Mouse (Mus musculus): ENCODE measurements around the gene Btnl6.
"Not testable (repeated sequence)": the region's sequence is repeated elsewhere in the genome, so short reads cannot be mapped to it uniquely, and the experiment has no call there.

The Btnl6 gene

DNA sequence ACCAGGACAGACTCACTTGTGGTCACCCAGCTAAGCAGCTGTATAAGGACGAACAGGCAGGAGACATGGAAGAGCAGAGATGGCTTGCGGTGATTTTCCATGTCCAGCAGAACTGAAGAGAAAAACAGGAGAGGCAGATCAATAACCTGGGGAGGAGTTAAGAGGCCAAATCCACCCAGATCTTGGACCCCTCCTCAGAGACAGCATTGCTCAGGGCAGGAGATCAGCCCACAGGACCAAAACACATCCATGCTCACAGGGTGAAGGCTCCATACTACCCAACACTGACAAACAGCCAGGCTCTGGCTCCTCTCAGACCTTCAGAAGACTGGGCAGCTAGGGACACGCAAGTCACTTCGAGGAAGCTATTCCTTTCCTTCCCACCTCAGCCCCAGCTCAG is at the start of gene Btnl6:
Gene Btnl6 (minus strand): TSS at position 101 of the 400 bp plus-strand sequence.
- no peak for DNase-seq (ENCODE audit: low spot score in 2 of 2)

DNA sequence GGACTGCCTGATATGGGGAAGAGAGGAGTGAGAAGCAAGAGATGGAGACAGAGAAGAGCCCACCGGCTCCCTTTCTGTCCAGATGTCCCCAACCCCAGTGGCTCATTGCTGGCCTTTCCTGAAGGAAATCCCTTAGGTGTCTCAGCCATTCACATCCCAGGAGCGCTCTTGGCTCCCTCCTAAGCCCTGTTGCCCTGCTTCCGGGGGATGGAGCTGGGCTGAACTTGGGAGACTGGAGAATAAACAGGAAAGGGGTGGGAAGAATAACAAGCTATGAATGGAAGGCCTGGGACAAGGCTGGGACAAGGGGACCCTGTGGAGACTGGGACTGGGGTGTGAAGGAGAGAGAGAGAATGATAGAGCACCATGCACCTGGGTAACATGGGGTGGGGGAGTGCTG is 47.6 kb upstream of the Btnl6 start:
- DNase-seq (ENCODE audit: low spot score in 2 of 2), result no peak

DNA sequence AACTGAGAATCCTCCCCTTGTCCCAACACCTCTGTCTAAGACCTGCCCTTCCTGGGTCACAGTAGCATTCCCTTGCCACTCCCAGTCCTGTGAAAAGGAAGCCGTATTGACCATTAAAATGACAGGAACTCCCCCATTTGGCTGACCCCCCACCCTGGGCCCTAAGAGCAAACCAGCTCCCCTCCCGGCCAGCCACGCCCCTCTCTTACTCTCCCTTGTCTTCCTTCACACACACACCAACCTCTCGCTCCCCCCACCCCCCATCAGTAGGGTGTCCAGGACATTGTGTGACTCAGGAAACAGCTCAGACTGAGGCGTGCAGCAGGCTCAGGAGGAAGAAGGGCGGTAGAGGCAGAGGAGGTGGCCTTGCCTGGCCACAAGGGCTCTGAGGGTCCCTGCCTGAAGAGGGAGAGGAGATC is 46.9 kb upstream of the Btnl6 start, which contains the start of gene Notch4:
Gene Notch4 (plus strand): TSS at position 266 of the 419 bp plus-strand sequence.
- no peak for DNase-seq (ENCODE audit: low spot score in 2 of 2)

DNA sequence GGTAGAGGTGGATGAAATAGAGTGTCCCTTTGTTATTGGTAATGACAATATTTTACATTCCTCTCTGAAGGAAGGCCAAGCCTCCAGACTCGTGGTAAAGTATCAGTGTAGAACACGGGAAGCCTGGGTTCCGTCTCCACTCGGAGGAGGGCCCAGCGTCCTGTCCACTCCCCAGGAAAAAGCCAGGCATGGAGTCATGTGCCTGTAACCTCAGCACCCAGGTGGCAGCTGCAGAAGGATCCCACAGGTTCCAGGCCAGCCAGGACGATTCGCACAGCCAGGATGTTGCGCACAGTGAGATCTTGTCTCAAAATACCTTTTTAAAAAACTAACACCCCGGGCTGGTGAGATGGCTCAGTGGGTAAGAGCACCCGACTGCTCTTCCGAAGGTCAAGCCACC is 46.2 kb upstream of the Btnl6 start:
- no peak for DNase-seq (ENCODE audit: low spot score in 2 of 2)

DNA sequence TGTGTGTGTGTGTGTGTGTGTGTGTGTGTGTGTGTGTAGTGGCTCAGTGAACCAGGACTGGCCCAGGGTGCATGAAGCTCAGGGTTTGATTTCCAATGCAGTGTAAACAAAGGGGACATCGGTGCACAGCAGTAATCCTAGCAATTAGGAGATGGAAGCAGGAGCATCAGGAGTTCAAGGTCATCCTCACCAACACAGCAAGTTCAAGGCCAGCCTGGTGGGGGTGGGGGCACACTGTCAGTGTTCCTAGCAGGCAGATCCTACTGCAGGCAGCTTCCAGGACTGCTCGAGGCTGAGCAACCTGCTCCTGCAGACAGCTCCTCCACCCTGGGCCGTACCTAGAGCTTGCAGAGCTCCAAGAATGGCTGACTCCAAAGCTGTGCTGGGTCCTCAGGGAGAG is 45.4 kb upstream of the Btnl6 start:
- DNase-seq (ENCODE audit: low spot score in 2 of 2), result no peak

DNA sequence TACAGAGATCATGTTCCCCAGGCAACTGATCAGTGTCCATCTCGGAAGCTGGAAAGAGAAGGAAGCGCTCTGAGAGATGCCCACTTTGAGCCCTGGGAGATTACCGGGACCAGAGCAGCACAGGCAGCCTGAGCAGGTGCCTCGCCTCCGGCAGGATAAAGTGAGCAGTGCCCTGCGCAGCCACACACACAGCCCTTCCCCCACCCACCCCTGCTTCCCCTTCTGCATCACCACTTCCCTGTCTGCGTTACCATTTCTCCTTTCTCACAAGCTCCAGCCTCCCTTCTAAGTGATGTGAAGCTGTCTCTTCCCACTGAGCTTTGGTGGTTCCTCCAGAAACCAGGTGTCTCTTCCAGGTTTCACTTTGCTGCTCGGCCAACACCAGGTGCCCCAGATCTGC is 44.0 kb upstream of the Btnl6 start:
- DNase-seq (ENCODE audit: low spot score in 2 of 2), result no peak

DNA sequence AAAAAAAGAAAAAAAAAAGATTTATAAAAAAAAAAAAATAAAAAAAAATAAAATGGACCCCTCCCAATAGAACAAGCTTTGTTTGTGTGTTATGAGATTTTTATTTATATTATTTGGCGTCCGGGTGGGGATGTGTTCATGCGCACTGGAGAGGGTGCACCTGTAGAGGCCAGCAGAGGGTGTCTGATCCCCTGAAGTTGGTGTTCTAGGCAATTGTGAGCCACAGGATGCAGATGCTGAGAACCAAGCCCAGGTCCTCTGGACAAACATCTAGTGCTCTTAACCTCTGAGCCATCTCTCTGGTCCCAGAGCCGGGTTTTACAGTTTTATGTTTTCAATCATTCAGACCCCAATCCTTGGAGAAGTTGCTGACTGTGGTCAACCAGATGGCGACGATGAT is 43.3 kb upstream of the Btnl6 start:
- no peak for DNase-seq (ENCODE audit: low spot score in 2 of 2)

DNA sequence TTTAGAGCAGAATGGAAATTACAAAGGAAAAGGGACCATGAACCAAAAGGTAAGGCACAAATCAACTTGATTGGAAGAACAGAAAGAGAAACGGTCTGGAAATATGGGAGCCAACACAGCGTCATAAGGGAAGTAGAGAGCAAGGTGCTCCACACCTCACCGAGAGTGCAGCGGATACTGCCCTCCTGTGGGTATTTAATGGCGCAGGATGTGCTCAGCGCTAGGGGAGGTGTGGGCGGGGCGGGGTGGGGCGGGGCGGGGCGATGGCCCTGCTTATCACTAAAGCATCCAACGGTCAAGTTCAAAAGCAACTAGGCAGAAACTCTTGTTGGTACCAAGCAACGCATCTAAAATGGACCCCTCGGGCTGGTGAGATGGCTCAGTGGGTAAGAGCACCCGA is 42.7 kb upstream of the Btnl6 start:
- no peak for DNase-seq (ENCODE audit: low spot score in 2 of 2)

DNA sequence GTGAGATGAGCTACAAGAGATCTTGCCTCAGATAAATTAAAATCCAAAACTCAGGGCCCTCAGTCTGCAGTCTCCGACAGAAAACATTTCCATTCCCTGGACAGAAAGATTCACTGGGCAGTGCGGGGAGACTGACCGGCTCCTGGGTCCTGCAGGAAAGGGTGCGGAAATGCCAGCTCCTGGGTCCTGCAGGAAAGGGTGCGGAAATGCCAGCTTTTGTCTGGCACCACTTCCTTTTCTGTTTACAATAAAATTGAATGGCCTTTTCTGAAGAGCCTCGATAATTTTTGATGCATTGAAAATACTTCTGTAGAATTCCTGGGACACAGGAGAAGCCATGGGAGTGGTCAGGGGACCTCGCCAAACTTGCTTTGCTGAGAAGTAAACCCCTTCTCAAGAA is 42.0 kb upstream of the Btnl6 start:
- no peak for DNase-seq (ENCODE audit: low spot score in 2 of 2)

DNA sequence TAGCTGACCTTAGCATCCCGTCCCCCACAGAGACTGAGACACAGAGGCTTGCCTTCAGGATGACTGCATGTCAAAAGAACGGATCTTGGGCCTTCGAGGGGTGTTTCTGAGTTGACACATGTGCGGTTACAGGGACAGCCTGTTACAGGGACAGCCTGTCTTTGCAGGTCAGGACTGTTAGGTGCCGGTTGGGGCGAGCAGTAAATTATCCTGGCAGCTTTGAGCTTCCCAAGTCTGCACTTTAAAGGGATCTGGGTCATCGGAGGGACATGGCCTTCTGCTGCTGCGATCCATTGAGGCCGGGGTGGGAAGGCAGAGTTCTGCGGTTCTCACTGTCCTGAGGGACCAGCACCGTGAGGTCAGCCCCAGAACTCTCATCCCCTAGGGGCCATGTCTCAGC is 40.3 kb upstream of the Btnl6 start:
- DNase-seq (ENCODE audit: low spot score in 2 of 2), result no peak

DNA sequence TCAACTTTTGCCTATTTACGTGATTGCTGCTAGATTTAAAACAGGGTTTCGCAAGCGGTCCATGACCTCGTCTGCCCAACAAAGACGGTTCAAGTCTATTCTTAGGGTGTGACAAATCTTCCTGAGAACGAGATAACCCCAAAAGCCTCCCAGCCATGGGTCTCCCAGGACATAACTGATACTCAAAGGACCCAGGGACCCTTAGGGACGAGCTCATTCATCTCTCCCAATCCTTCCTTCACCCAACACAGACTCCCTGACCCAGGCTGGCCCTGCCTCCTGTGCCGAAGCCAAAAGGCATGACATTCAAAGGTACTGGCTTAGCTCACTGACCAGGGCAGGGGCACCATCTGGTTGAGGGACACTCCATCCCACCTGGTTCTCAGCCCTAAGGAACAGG is 39.3 kb upstream of the Btnl6 start:
- no peak for DNase-seq (ENCODE audit: low spot score in 2 of 2)

DNA sequence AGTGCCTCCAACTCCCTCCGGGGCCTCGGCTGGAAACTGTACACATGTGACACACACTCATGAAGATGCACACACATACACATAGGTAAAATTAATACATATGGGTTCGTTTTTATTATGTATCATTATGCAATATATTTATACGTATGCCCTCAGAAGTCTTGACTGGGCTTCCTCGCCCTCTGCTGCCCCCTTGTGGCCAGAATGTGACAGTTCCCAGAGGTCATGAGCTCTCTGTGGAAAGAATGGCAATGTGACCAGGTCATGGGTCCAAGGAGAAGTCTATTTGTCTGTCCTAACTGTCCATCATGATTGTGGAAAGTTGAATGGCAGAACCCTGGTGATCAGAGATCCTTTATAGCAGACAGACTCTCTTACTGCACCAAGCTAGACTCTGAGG is 38.3 kb upstream of the Btnl6 start:
- peak; percentile 70 to 79 for DNase-seq (ENCODE audit: low spot score in 2 of 2)

DNA sequence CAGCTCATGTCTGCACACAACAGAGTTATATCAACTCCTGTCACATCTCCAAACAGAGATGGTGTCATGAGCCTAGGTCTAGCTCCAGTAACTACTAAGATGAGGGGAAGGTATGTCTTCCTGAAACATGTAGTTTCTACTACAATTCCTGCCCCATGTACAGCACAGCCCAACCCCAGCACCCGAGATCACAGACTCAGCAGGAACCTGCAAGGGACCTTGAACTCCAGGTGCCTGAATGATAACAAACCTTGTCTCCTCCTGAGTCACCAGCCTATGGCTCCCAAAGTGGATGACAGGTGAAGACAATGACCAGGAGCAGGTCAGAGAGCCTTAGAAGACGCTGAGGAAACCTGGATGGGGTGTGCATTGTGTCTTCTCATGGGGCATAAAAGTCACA is 32.7 kb upstream of the Btnl6 start:
- no peak for DNase-seq (ENCODE audit: low spot score in 2 of 2)

DNA sequence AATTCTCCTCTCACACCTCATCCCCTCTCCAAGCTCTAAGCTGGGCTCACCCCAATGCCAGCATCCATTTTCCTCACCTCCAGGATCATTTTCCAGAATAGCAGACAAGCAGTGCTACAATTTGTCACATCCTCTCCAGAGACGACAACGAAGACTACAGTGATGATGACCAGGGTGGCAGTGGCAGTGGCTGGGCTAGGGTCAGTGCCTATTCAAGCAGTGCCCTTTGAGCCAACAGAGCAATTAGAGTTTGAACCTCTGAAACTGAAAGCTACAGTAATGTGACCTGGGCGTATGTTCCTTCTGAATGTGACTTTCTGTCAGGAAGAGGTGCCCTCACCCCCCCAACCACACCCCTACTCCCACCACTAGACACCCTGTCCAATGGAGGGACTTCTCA is 32.0 kb upstream of the Btnl6 start:
- DNase-seq (ENCODE audit: low spot score in 2 of 2), result no peak

DNA sequence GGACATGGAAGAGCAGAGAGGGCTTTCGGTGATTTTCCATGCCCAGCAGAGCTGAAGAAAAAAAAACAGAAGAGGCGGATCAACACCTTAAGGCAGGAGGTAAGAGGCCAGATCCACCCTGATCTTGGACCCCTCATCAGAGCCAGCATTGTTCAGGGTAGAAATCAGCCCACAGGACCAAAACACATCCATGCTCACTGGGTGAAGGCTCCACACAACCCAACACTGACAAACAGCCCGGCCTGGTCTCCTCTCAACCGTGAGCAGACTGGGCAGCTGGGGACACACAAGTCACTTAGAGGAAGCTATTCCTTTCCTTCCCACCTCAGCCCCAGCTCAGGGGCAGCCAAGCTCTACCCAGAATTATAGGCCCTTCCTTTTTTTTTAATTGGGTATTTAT is 30.4 kb upstream of the Btnl6 start:
- DNase-seq (ENCODE audit: low spot score in 2 of 2), result no peak

DNA sequence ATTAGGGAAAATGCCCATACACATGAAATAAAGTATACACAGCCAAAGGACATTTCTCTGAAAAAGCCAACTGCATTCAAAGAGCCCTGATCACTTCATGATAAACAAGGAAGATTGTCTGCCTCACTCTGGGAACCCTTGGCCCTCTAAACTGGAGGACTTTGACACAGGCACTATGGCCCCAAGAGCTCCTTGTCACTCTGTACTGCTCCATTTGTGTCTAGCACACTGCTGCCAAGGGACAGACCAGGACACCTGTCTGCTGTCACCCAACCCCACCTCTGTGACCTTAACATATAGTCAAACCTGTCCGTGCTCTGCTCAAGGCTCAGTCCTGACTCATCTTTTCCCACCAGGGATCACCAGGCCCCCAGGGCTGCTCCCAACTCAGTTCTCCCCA is 29.6 kb upstream of the Btnl6 start:
- DNase-seq (ENCODE audit: low spot score in 2 of 2), result no peak

DNA sequence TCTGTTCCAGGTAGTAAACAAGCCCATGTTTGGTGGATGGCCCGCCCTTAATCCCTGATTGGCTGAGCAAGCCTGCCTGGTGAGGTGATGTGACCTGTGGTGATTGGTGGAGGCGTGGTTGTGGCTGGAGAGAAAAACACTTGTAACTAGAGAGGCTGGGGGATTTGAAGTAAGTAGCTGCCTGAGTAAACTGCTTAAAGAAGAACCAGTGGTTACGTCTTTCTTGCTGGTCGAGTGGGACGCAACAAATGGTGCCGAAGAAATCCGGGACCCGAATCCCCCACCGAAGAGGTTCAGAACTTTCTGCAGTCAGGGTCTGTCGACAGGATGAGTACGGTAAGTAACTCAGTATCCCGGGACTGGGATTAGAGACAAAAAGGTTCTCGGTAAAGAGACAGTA is 26.4 kb upstream of the Btnl6 start:
- DNase-seq (ENCODE audit: low spot score in 2 of 2), result not testable (repeated sequence)

DNA sequence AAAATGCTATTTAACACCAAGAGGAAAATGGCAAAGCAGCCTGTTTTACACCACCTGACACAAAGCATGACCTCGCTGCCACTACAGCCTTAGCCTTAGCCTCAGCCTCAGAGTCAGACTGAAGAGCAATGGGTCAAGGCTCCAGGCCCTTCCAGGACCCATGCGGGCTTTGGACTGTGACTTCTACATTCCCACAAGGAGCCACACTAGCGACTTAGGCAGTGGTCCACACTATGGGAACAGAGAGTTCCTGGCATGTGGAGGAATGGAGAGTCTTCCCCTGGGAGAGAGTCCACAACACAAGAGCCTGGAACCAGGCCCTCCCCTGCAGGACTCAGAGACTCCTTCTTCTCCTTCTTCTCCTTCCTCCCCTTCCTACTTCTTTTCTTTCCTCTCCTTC is 15.5 kb upstream of the Btnl6 start:
- DNase-seq (ENCODE audit: low spot score in 2 of 2), result no peak

DNA sequence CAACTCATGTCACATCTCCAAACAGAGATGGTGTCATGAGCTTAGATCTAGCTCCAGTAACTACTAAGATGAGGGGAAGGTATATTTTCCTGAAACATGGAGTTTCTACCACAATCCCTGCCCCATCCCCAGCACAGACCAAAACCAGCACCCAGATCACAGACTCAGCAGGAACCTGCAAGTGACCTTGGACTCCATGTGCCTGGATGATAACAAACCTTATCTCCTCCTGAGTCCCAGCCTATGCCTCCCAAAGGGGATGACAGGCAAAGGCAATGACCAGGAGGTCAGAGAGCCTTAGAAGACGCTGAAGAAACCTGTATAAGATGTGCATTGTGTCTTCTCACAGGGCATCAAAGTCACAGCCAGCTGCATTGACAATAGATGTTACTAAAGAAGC is 1.8 kb upstream of the Btnl6 start:
- no peak for DNase-seq (ENCODE audit: low spot score in 2 of 2)

DNA sequence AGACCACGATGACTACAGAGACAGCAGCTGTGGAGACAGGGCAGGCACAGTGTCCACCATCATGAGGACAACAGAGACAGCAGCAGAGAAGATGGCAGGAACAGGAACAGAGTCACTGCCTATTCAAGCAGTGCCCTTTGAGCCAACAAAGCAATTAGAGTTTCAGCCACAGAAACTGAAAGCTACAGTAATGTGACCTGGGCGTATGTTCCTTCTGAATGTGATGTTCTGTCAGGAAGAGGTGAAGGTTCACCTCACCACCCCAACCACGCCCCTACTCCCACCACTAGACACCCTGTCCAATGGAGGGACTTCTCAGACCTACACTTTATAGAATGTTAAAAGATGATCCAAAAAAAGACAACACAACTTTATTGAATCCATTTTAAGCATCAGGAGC is 1.4 kb upstream of the Btnl6 start:
- not testable (repeated sequence) for DNase-seq (ENCODE audit: low spot score in 2 of 2)

DNA sequence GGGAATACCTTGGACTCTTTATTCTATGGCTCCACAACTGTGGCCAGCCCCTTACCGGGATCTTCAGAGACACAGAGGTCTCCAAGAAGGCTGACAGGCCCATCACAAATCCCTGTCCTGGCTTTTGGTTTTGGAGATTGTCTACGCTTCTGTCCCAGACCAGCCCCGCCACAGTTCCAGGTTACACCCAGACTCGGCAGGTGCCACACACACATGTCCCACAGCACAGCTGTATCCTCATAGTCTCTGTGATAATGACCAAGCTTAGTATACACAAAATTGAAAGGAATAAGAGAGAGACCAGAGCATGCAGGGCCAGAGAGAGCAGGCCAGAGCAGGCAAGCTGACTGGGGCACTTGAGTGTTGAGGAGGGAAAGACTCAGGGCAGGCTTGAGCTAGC is 643 bp upstream of the Btnl6 start:
- DNase-seq (ENCODE audit: low spot score in 2 of 2), result no peak

DNA sequence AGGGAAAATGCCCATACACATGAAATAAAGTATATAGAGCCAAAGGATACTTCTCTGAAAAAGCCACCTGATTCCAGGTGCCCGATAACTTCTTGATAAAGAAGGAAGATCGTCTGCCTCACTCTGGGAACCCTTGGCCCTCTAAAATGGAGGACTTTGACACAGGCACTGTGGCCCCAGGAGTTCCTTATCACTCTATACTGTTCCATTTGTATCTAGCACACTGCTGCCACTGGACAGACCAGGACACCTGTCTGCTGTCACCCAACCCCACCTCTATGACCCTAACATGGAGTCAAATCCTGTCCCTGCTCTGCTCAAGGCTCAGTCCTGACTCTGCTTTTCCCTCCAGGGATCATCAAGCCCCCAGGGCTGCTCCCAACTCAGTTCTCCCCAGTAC is 638 bp downstream of the Btnl6 start:
- DNase-seq (ENCODE audit: low spot score in 2 of 2), result no peak

DNA sequence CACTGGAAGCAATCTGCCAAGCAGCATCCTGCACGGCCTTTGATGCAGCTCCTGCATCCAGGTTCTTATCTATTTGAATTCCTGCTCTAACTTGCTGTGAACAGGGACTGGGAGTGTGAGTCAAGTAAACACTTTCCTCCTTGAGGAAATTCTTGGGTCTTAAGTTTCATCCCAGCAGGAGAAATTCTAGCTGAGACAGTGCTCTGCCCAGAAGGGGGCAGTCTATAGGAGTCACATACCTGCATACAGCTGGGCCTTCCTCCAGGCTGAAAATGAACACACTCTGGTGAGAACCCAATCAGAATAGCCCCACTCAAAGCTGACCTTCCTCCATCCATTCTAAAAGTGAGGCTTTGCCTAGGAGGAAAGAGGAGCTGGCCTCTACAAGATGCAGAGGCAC is 5.4 kb downstream of the Btnl6 start:
- DNase-seq (ENCODE audit: low spot score in 2 of 2), result not testable (repeated sequence)

DNA sequence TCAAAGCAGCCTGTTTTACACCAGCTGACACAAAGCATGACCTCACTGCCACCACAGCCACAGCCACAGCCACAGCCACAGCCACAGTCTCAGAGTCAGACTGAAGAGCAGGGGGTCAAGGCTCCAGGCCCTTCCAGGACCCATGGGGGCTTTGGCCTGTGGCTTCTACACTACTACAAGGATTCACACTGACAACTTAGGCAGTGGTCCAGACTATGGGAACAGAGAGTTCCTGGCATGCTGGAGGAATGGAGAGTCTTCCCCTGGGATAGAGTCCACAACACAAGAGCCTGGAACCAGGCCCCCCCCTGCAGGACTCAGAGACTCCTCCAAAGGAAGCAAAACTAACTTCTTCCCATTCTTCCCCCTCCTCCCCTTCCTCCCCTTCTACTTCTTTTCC is 9.6 kb downstream of the Btnl6 start:
- no peak for DNase-seq (ENCODE audit: low spot score in 2 of 2)

DNA sequence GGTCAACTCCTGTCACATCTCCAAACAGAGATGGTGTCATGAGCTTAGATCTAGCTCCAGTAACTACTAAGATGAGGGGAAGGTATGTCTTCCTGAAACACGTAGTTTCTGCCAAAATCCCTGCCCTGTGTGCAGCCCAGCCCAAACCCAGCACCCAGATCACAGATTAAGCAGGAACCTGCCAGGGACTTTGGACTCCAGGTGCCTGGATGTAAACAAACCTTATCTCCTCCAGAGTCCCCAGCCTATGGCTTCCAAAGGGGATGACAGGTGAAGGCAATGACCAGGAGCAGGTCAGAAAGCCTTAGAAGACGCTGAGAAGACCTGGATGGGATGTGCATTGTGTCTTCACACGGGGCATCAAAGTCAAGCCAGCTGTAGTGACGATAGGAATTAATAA is 19.4 kb downstream of the Btnl6 start:
- DNase-seq (ENCODE audit: low spot score in 2 of 2), result not testable (repeated sequence)
